Mouse (Mus musculus) ES-E14 (cell line): ENCODE results near the gene Cage1. TPM values are rescaled to one million over a fixed set of nuclear protein-coding genes. Genes with fewer than 3 reads are reported as not detected.

Source experiments
- DNase-seq: peaks from one replicate; pipeline ENCODE4 v3.0.0-alpha.2; 2013; ENCODE audit warnings: low read depth, low spot score
- H3K27ac ChIP-seq: 2 replicates; pipeline ENCODE4 v1.5.1; 2012; ENCODE audit warnings: low read depth, mild to moderate bottlenecking, low read length, moderate library complexity, mixed read lengths; ENCODE audit not compliant: poor library complexity, insufficient read depth, severe bottlenecking
- H3K36me3 ChIP-seq: 2 replicates; pipeline ENCODE4 v1.6.1; 2012; ENCODE audit warnings: mild to moderate bottlenecking, low read length, moderate library complexity, mixed read lengths; ENCODE audit not compliant: control insufficient read depth, poor library complexity, insufficient read depth, severe bottlenecking
- H3K4me1 ChIP-seq, 2 experiments: fragments of 150-350 bp in 1 of 2; sonication (generic) in 1 of 2; 2 replicates each; pipeline ENCODE4 v1.6.1; 2012; ENCODE audit warnings: low read length in 2 of 2, mild to moderate bottlenecking in 1 of 2, mixed read lengths in 1 of 2; ENCODE audit not compliant: control insufficient read depth in 2 of 2, insufficient read depth in 2 of 2, poor library complexity in 1 of 2
- H3K4me3 ChIP-seq, 2 experiments: fragments of 150-350 bp in 1 of 2; sonication (generic) in 1 of 2; 2 replicates each; pipeline ENCODE4 v1.5.1; 2012; ENCODE audit warnings: low read length in 2 of 2, low read depth in 1 of 2, mild to moderate bottlenecking in 1 of 2, mixed read lengths in 1 of 2; ENCODE audit not compliant: insufficient read depth in 1 of 2, poor library complexity in 1 of 2, severe bottlenecking in 1 of 2
- H3K9ac ChIP-seq: 2 replicates; pipeline ENCODE4 v1.6.1; 2012; ENCODE audit warnings: low read depth, mild to moderate bottlenecking, low read length, mixed read lengths; ENCODE audit not compliant: poor library complexity, insufficient read depth, severe bottlenecking
- H3K9me3 ChIP-seq: fragments of 150-350 bp; sonication (generic); 2 replicates; pipeline ENCODE4 v1.6.1; 2012; ENCODE audit warnings: low read depth, mild to moderate bottlenecking, low read length; ENCODE audit not compliant: control insufficient read depth, insufficient read depth
- CHD2 ChIP-seq: IDR thresholded peaks from 2 replicates; pipeline ENCODE4 v1.6.1; 2014; ENCODE audit warnings: mild to moderate bottlenecking, low read depth, low read length, inconsistent platforms
- HCFC1 ChIP-seq: IDR thresholded peaks from 2 replicates; pipeline ENCODE4 v1.6.1; 2012; ENCODE audit warnings: low read length, inconsistent platforms, borderline replicate concordance; ENCODE audit not compliant: insufficient read depth
- MAFK ChIP-seq: IDR thresholded peaks from 2 replicates; pipeline ENCODE4 v1.6.1; 2014; ENCODE audit warnings: mild to moderate bottlenecking, low read depth, low read length, inconsistent platforms; ENCODE audit not compliant: insufficient read depth
- ZC3H11A ChIP-seq: IDR thresholded peaks from 2 replicates; pipeline ENCODE4 v1.6.1; 2012; ENCODE audit warnings: low read depth, mild to moderate bottlenecking, inconsistent platforms, low read length, borderline replicate concordance
- ZNF384 ChIP-seq: IDR thresholded peaks from 2 replicates; pipeline ENCODE4 v1.6.1; 2012; ENCODE audit warnings: low read depth, low read length, inconsistent platforms
- in situ Hi-C, 2 experiments: fragments of 600-800 bp; cut with MboI; formaldehyde crosslinking; loops; one replicate each; pipeline ENCODE4 v1.15.1; 2025; ENCODE audit warnings: low sequenced_read_pairs in 2 of 2, inconsistent platforms in 1 of 2; ENCODE audit not compliant: unreplicated experiment in 2 of 2
- total RNA-seq: library from RNA; depleted of rRNA; stranded (reverse); fragments of 300-350 nt; gene quantifications from 2 replicates; pipeline ENCODE4 v1.2.3, GENCODE M21; 2012

The Cage1 gene
- total RNA-seq, 1 experiment, result 0.54 TPM

GRCm38 (mm10) chr13:38078836-38079235 is 42.0 kb upstream of the Cage1 start:
- DNase-seq, result no peak
- Histone ChIP-seq H3K9ac (no peak overlapping the region; the same call in 1 of the 2 replicates), H3K36me3 (no peaks in the 10 kb centered on the region), H3K9me3 (no peaks in the 10 kb centered on the region), H3K4me1 (peaks cover 8 to 17% of the 10 kb centered on the region in 2 experiments), H3K27ac (no peak overlapping the region), H3K4me3 (peak overlapping the region in 1 of 2 experiments; percentile 1; a peak in 1 of 4 replicates)
- TF ChIP-seq ZNF384 (no peak), CHD2 (no peak), MAFK (no peak), HCFC1 (no peak), ZC3H11A (no peak)
- in situ Hi-C loops, result no loop called here

DNA sequence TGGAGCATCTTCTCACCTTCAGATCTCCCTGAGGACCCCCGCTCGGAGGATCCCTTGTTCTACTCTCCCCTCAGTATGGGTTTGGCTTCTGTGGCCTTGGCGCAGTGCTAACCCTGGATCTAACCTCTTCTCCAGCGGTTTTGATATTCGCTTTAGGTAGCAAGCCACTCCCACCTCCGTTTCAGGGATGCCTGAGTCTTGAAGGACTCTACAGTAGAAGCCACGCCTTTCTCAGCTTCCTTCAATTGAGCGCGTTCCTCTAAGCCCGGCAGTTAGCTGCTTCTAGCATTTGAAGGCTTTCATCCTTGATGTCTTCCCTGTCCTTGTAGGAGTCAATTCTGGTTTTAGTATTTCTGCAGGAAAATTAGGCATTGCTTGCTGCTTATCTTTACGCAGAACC is 40.2 kb upstream of the Cage1 start:
- Histone ChIP-seq H3K4me1 (peaks cover 8 to 17% of the 10 kb centered on the region in 2 experiments), H3K9ac (no peak overlapping the region), H3K9me3 (no peaks in the 10 kb centered on the region), H3K36me3 (no peaks in the 10 kb centered on the region), H3K4me3 (no peak overlapping the region), H3K27ac (no peak overlapping the region)
- TF ChIP-seq ZC3H11A (no peak), HCFC1 (no peak), MAFK (no peak), CHD2 (no peak), ZNF384 (no peak)
- DNase-seq, result peak; percentile 56
- in situ Hi-C loops, result no loop called here

GRCm38 (mm10) chr13:38074404-38074803 is 37.5 kb upstream of the Cage1 start:
- Histone ChIP-seq H3K27ac (no peak overlapping the region), H3K9me3 (no peaks in the 10 kb centered on the region), H3K9ac (no peak overlapping the region), H3K4me1 (peaks cover 4 to 7% of the 10 kb centered on the region in 2 experiments; a peak in 3 of 4 replicates), H3K36me3 (no peaks in the 10 kb centered on the region), H3K4me3 (no peak overlapping the region)
- in situ Hi-C loops, result no loop called here
- TF ChIP-seq HCFC1 (no peak), ZC3H11A (no peak), CHD2 (no peak), MAFK (no peak), ZNF384 (no peak)
- DNase-seq, result no peak

DNA sequence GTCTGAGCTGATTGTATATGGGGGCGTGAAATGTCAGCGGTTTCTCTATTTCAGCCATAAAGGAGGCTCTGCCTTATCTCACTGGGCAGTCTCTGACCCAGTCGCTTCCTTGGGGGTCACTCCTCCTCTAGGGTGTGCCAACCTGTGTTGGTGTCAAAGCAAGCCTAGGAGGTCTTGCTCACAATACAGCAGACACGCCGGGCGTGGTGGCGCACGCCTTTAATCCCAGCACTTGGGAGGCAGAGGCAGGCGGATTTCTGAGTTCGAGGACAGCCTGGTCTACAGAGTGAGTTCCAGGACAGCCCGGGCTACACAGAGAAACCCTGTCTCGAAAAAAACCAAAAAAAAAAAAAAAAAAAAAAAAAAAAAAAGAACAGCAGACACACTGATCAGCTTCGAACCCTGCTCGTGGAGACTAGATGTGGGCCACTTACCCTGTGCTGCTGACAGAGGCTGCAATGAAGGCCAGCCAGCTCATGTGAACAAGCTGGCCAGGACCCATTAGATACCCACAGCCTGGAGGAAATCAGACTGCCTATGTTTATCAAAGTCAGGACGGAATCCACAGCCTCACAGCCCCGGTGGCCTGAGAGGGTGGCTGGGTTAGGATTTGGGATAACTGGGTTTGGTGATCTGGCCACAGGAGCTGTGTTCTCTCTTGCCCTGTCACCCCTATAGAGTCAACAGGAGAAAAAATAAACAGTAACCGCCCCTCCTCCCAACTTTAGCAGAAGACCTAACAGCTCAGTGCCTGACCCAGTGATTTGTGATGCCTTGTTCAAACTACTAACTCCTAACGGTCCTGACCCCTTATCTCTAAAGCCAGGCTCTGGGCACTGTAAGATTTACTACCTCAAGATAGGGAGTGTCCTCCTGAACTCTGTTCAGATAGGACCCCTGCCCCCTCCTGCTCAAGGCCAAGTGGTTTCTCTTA is 36.8 kb upstream of the Cage1 start:
- H3K4me3 ChIP-seq, result no peak overlapping the region
- H3K9me3 ChIP-seq, result no peaks in the 10 kb centered on the region
- peaks cover 4 to 5% of the 10 kb centered on the region in 2 experiments; a peak in 3 of 4 replicates for H3K4me1 ChIP-seq
- in situ Hi-C loops, result no loop called here
- no peak overlapping the region for H3K27ac ChIP-seq
- no peaks in the 10 kb centered on the region for H3K36me3 ChIP-seq
- TF ChIP-seq CHD2, result no peak
- no peak for TF ChIP-seq ZNF384
- TF ChIP-seq ZC3H11A, result no peak
- TF ChIP-seq MAFK, result no peak
- no peak for DNase-seq
- no peak overlapping the region for H3K9ac ChIP-seq
